Mouse (Mus musculus): ENCODE results near the gene Tekt4. TPM values are rescaled to one million over a fixed set of nuclear protein-coding genes. Genes with fewer than 3 reads are reported as not detected.

Gene Tekt4
- polyA plus RNA-seq, 1 experiment from 2014 or later, result not detected

Other genes with a start within 250 kb of the Tekt4 start
- 22.2 and 24.4 TPM in 2 replicates for gene Gnptg, start 214.5 kb upstream of the Tekt4 start, polyA plus RNA-seq (2016; fragmentation: Nextera tagmentation; extraction: Ambion mirVana)
- gene Tsr3, start 214.4 kb upstream of the Tekt4 start, polyA plus RNA-seq (2016; fragmentation: Nextera tagmentation; extraction: Ambion mirVana), result 32.6 and 33.3 TPM in 2 replicates
- 0.30 and 0.44 TPM in 2 replicates for gene Baiap3, start 198.3 kb upstream of the Tekt4 start, polyA plus RNA-seq (2016; fragmentation: Nextera tagmentation; extraction: Ambion mirVana)
- gene Ube2i, start 180.0 kb upstream of the Tekt4 start, polyA plus RNA-seq (2016; fragmentation: Nextera tagmentation; extraction: Ambion mirVana), result 437 and 442 TPM in 2 replicates
- gene Prss34, start 156.2 kb upstream of the Tekt4 start, polyA plus RNA-seq (2016; fragmentation: Nextera tagmentation; extraction: Ambion mirVana), result not detected in 2 replicates
- not detected in 2 replicates for gene Prss28, start 146.0 kb upstream of the Tekt4 start, polyA plus RNA-seq (2016; fragmentation: Nextera tagmentation; extraction: Ambion mirVana)
- not detected in 2 replicates for gene Prss29, start 136.0 kb upstream of the Tekt4 start, polyA plus RNA-seq (2016; fragmentation: Nextera tagmentation; extraction: Ambion mirVana)
- not detected in 2 replicates for gene Tpsab1, start 109.1 kb upstream of the Tekt4 start, polyA plus RNA-seq (2016; fragmentation: Nextera tagmentation; extraction: Ambion mirVana)
- gene Tpsb2, start 88.3 kb upstream of the Tekt4 start, polyA plus RNA-seq (2016; fragmentation: Nextera tagmentation; extraction: Ambion mirVana), result 0.29 TPM in 1 of 2 replicates, not detected in the other
- gene Tpsg1, start 85.3 kb upstream of the Tekt4 start, polyA plus RNA-seq (2016; fragmentation: Nextera tagmentation; extraction: Ambion mirVana), result 0.42 and 0.69 TPM in 2 replicates
- gene Cacna1h, start 20.8 kb upstream of the Tekt4 start, polyA plus RNA-seq (2016; fragmentation: Nextera tagmentation; extraction: Ambion mirVana), result 1.2 and 1.6 TPM in 2 replicates
- gene Sstr5, start 42.7 kb downstream of the Tekt4 start, polyA plus RNA-seq (2016; fragmentation: Nextera tagmentation; extraction: Ambion mirVana), result 0.10 TPM in 1 of 2 replicates, not detected in the other
- gene Sox8, start 116.1 kb downstream of the Tekt4 start, polyA plus RNA-seq (2016; fragmentation: Nextera tagmentation; extraction: Ambion mirVana), result 0.52 and 0.65 TPM in 2 replicates
- 14.4 and 15.0 TPM in 2 replicates for gene Lmf1, start 124.5 kb downstream of the Tekt4 start, polyA plus RNA-seq (2016; fragmentation: Nextera tagmentation; extraction: Ambion mirVana)

Data from liver, embryonic 12.5 days (tissue).